Comparison of ENCODE assay signal across 9 mouse cellular contexts in genomic region chr1:184266051-184266450, GRCm38 (mm10).
DNase-seq lines count a peak whose midpoint lies in the region; ATAC-seq and TF ChIP-seq lines count a peak whose summit lies in the region.
"Had no signal": no experiment of that assay in that cellular context is flagged by ENCODE, and none has a peak within 500 bp of the region (broad histone marks: within the 10 kb centered on the region; RNA-seq: fewer than 3 reads in every experiment).

No protein-coding gene starts in this region.

- peak; percentile 81 for TF ChIP-seq RAD21 in MEL (IDR thresholded peaks at IDR 0.05; ENCODE audit: low read depth, low read length)

- H3K36me3 ChIP-seq in MEL (ENCODE audit: control insufficient read depth in 1 of 2, insufficient read depth in 2 of 2, low read length in 2 of 2) = no peaks in the 10 kb centered on the region
- H3K36me3 ChIP-seq in limb, embryonic 14.5 days (ENCODE audit: control insufficient read depth, insufficient read depth, low read length) = no peaks in the 10 kb centered on the region
- H3K36me3 ChIP-seq: heart, embryonic 15.5 days had no signal

- no peak overlapping the region for H3K27ac ChIP-seq in MEL (ENCODE audit: control insufficient read depth, low read depth, low read length)
- H3K27ac ChIP-seq in limb, embryonic 14.5 days (replicated peaks; ENCODE audit: low read depth, low read length) = no peak overlapping the region
- H3K27ac ChIP-seq in olfactory bulb, adult 2 months (ENCODE audit: insufficient read depth, low read depth, low read length) = no peak overlapping the region
- H3K27ac ChIP-seq: heart, embryonic 15.5 days had no signal

- H3K9me3 ChIP-seq in MEL (replicated peaks; ENCODE audit: insufficient read depth, low read length) = no peaks in the 10 kb centered on the region
- H3K9me3 ChIP-seq in limb, embryonic 14.5 days (ENCODE audit: control insufficient read depth, low read length) = peaks cover 4% of the 10 kb centered on the region; the same call in 1 of the 2 replicates
- H3K9me3 ChIP-seq: heart, embryonic 15.5 days had no signal

- ATAC-seq in limb, embryonic 14.5 days (ENCODE audit: low FRiP score, low read depth) = peak; percentile 74

- peak; percentile 48 for DNase-seq in 3134 (ENCODE audit: extremely low read depth, insufficient read length, low spot score)
- DNase-seq in MEL (ENCODE audit: low read depth, low spot score) = peak; percentile 52
- DNase-seq in cerebellum, adult 18-20 months = peak; percentile 28 to 44
- peak; percentile 29 to 31 for DNase-seq in frontal cortex, postnatal 25 days (ENCODE audit: low spot score in 2 of 2)
- DNase-seq in kidney, adult 8-10 months = peak; percentile 23 to 37
- peak; percentile 88 for DNase-seq in limb, embryonic 14.5 days (ENCODE audit: low spot score)
- DNase-seq in thymus, postnatal 10 days (ENCODE audit: low spot score in 2 of 2) = peak; percentile 29 to 72

- H3K9ac ChIP-seq in MEL (ENCODE audit: control insufficient read depth, low read depth, low read length, poor library complexity, severe bottlenecking) = no peak overlapping the region
- no peak overlapping the region for H3K9ac ChIP-seq in limb, embryonic 14.5 days (ENCODE audit: low read depth, low read length, severe bottlenecking)
- H3K9ac ChIP-seq: heart, embryonic 15.5 days had no signal

- no peaks in the 10 kb centered on the region for H3K27me3 ChIP-seq in MEL (ENCODE audit: control insufficient read depth in 1 of 2, insufficient read depth in 2 of 2, low read length in 2 of 2)
- no peaks in the 10 kb centered on the region for H3K27me3 ChIP-seq in limb, embryonic 14.5 days (ENCODE audit: control insufficient read depth, insufficient read depth, low read length)
- H3K27me3 ChIP-seq: heart, embryonic 15.5 days had no signal

- TF ChIP-seq POLR2A in MEL (IDR thresholded peaks at IDR 0.05; ENCODE audit: control insufficient read depth in 1 of 2, insufficient read depth in 1 of 2, low read depth in 1 of 2, low read length in 2 of 2, poor library complexity in 1 of 2) = no peak
- TF ChIP-seq POLR2A in limb, embryonic 14.5 days (IDR thresholded peaks at IDR 0.05; ENCODE audit: borderline replicate concordance, extremely low read depth, insufficient read depth, insufficient read length) = no peak
- no peak for TF ChIP-seq POLR2A in olfactory bulb, adult 2 months (IDR thresholded peaks at IDR 0.05; ENCODE audit: insufficient read depth, low read depth, low read length)

- no peak for TF ChIP-seq EP300 in MEL (IDR thresholded peaks at IDR 0.05; ENCODE audit: low read depth in 1 of 2, low read length in 2 of 2)

- peak overlapping the region; percentile 42 for H3K4me2 ChIP-seq in limb, embryonic 14.5 days (replicated peaks; ENCODE audit: low read depth, low read length, severe bottlenecking)
- H3K4me2 ChIP-seq: heart, embryonic 15.5 days had no signal

- WGBS in limb, embryonic 14.5 days = 12% methylated on average over 8 of the region's 8 CpGs
- WGBS in olfactory bulb, adult 2 months = 12% methylated on average over 8 of the region's 8 CpGs

- no peak overlapping the region for H3K4me3 ChIP-seq in MEL (ENCODE audit: control insufficient read depth in 1 of 2, insufficient read depth in 1 of 2, low read depth in 2 of 2, low read length in 2 of 2)
- 0 out of 2 replicates have a peak overlapping the region, but pooled peaks have one; percentile 11 for H3K4me3 ChIP-seq in limb, embryonic 14.5 days (replicated peaks; ENCODE audit: low read length)
- no peak overlapping the region for H3K4me3 ChIP-seq in olfactory bulb, adult 2 months (ENCODE audit: insufficient read depth, low read depth, low read length)
- H3K4me3 ChIP-seq: heart, embryonic 15.5 days had no signal

- no peaks in the 10 kb centered on the region for H3K4me1 ChIP-seq in MEL (ENCODE audit: control insufficient read depth in 1 of 2, insufficient read depth in 2 of 2, low read length in 2 of 2)
- peaks cover 14% of the 10 kb centered on the region; the same call in 1 of the 2 replicates for H3K4me1 ChIP-seq in limb, embryonic 14.5 days (ENCODE audit: control insufficient read depth, insufficient read depth, low read length)
- H3K4me1 ChIP-seq in olfactory bulb, adult 2 months (ENCODE audit: control insufficient read depth, insufficient read depth, low read length) = no peaks in the 10 kb centered on the region
- H3K4me1 ChIP-seq: heart, embryonic 15.5 days had no signal

- TF ChIP-seq CTCF in MEL (IDR thresholded peaks at IDR 0.05 in 2 of 3, conservative IDR thresholded peaks at IDR 0.05 in 1 of 3; ENCODE audit: control insufficient read depth in 1 of 3, insufficient read depth in 1 of 3, low read depth in 2 of 3, low read length in 3 of 3, poor library complexity in 1 of 3, severe bottlenecking in 1 of 3) = peak; percentile 83 to 87 (median 85)
- TF ChIP-seq CTCF in olfactory bulb, adult 2 months (IDR thresholded peaks at IDR 0.05; ENCODE audit: insufficient read depth, low read depth, low read length) = peak; percentile 86

- no peaks in the 10 kb centered on the region for H3K79me2 ChIP-seq in MEL (ENCODE audit: control insufficient read depth, insufficient read depth, low read length, poor library complexity)

TF ChIP-seq in MEL, 35 proteins besides CTCF, POLR2A, EP300 and RAD21:
- TF ChIP-seq ZC3H11A (IDR thresholded peaks at IDR 0.05; ENCODE audit: low read depth, low read length) (peak; percentile 82), KAT2A (conservative IDR thresholded peaks at IDR 0.05; ENCODE audit: low read depth, low read length) (no peak), SMC3 (IDR thresholded peaks at IDR 0.05; ENCODE audit: low read depth, low read length) (peak; percentile 91), BHLHE40 (IDR thresholded peaks at IDR 0.05; ENCODE audit: borderline replicate concordance, low read depth, low read length) (0 out of 2 replicates have a peak, but pooled peaks have one; percentile 27)

Comparison
In these comparisons a context has a peak if more than half of its experiments do, and no peak if none do; other contexts are left out.
1. DNase-seq: peak in every context shown above with its lines; median percentile 88 in limb, embryonic 14.5 days; 52 in MEL; 50 in thymus, postnatal 10 days; 48 in 3134; 36 in cerebellum, adult 18-20 months; 30 in frontal cortex, postnatal 25 days; 30 in kidney, adult 8-10 months.